Mouse (Mus musculus) kidney, adult 2 months (tissue): ENCODE data around the gene Gtpbp8. TPM values are rescaled to one million over a fixed set of nuclear protein-coding genes. Genes with fewer than 3 reads are reported as not detected.
A peak's percentile ranks its signal among the peaks of the same experiment; 100 is the strongest.

Source experiments
- DNase-seq: peaks from one replicate; pipeline ENCODE4 v3.0.0; 2021
- H3K27ac ChIP-seq: fragments of 200-500 bp; 2 replicates; pipeline ENCODE4 v1.5.1; 2012; ENCODE audit warnings: low read depth, low read length, control low read depth, inconsistent platforms; ENCODE audit not compliant: insufficient read depth
- H3K27me3 ChIP-seq: fragments of 200-500 bp; replicated peaks from 2 replicates; pipeline ENCODE4 v1.6.1; 2012; ENCODE audit warnings: mild to moderate bottlenecking, moderate library complexity, low read length, inconsistent platforms; ENCODE audit not compliant: control insufficient read depth, insufficient read depth
- H3K36me3 ChIP-seq: fragments of 200-500 bp; 2 replicates; pipeline ENCODE4 v1.6.1; 2012; ENCODE audit warnings: mild to moderate bottlenecking, moderate library complexity, low read length, inconsistent platforms; ENCODE audit not compliant: control insufficient read depth, insufficient read depth
- H3K4me1 ChIP-seq: fragments of 200-500 bp; 2 replicates; pipeline ENCODE4 v1.6.1; 2011; ENCODE audit warnings: low read length; ENCODE audit not compliant: control insufficient read depth, insufficient read depth
- H3K4me3 ChIP-seq: fragments of 200-500 bp; 2 replicates; pipeline ENCODE4 v1.5.1; 2011; ENCODE audit warnings: mild to moderate bottlenecking, low read depth, low read length, control low read depth; ENCODE audit not compliant: insufficient read depth
- CTCF ChIP-seq: fragments of 200-500 bp; conservative IDR thresholded peaks from 2 replicates; pipeline ENCODE4 v1.5.1; 2011; ENCODE audit warnings: low read depth, mild to moderate bottlenecking, control low read depth, low read length, moderate library complexity, mixed read lengths; ENCODE audit not compliant: insufficient read depth, insufficient read length
- POLR2A ChIP-seq: fragments of 200-500 bp; IDR thresholded peaks from one replicate; pipeline ENCODE4 v1.6.1; 2011; ENCODE audit warnings: low read depth, low read length, control low read depth
- WGBS: fragments of 180-500 bp; shearing (Covaris S2); methylation state at CpG from one replicate; pipeline ENCODE4 v1.1.7; 2018; 5-methylcytosine and 5-hydroxymethylcytosine counted together
- polyA plus RNA-seq: library from polyadenylated mRNA; depleted of rRNA; stranded (reverse); fragments of >200 nt; gene quantifications from 2 replicates; pipeline ENCODE4 v1.2.3, GENCODE M21; 2012

Gtpbp8 gene
- polyA plus RNA-seq, 1 experiment: 6.0 TPM

DNA sequence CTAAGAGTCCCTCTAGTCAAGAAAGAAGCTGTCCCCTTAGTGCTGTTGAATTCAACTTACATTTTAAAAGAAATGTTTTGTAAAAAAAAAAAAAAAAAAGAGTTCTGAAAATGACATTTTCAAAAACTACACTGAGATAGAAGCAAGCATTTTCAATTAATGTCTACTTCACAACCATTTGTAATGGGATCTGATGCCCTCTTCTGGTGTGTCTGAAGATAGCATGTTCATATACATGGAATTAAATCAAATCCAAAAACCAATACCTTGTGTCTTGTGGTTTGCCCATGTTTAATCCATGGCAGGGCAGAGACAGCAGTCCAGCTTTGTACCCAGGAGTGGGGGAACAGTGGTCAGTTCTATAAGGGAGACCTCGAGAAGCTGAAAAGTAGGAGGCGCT, 28.3 kb downstream of the Gtpbp8 start:
- Histone ChIP-seq H3K4me1 (no peaks in the 10 kb centered on the region; the same call in 1 of the 2 replicates), H3K27me3 (no peaks in the 10 kb centered on the region), H3K27ac (no peak overlapping the region), H3K4me3 (no peak overlapping the region), H3K36me3 (no peaks in the 10 kb centered on the region)
- 79% methylated on average over 2 of the region's 2 CpGs for WGBS
- DNase-seq: no peak
- TF ChIP-seq POLR2A (no peak), CTCF (0 out of 2 replicates have a peak, but pooled peaks have one; percentile 2)

DNA sequence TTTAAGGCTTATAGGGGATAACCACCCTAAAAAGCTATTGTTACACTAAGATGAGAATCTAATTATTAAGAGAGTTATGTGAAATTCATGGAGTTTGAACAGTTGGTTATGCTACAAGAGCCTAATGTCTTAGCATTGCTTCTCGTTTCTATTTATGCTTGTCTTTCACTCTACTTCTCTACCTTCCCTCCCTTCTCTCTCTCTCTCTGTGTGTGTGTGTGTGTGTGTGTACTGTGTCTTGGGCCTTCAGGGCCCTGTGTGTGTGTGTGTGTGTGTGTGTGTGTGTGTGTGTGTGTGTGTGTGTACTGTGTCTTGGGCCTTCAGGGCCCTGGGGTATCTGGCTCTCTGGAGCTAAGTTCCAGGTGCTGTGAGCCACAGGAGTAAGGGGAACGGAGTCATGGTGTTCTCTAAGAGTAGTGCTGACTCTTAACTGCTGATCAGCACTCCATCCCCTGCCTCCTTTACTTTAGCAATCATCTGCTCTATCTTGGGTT, 29.0 kb downstream of the Gtpbp8 start:
- DNase-seq: no peak
- no peaks in the 10 kb centered on the region for H3K27me3 ChIP-seq
- H3K27ac ChIP-seq: no peak overlapping the region
- no peak for TF ChIP-seq CTCF
- TF ChIP-seq POLR2A: no peak
- H3K4me1 ChIP-seq: no peaks in the 10 kb centered on the region; the same call in 1 of the 2 replicates
- H3K36me3 ChIP-seq: no peaks in the 10 kb centered on the region
- WGBS: 80% methylated on average over 2 of the region's 2 CpGs
- H3K4me3 ChIP-seq: no peak overlapping the region

DNA sequence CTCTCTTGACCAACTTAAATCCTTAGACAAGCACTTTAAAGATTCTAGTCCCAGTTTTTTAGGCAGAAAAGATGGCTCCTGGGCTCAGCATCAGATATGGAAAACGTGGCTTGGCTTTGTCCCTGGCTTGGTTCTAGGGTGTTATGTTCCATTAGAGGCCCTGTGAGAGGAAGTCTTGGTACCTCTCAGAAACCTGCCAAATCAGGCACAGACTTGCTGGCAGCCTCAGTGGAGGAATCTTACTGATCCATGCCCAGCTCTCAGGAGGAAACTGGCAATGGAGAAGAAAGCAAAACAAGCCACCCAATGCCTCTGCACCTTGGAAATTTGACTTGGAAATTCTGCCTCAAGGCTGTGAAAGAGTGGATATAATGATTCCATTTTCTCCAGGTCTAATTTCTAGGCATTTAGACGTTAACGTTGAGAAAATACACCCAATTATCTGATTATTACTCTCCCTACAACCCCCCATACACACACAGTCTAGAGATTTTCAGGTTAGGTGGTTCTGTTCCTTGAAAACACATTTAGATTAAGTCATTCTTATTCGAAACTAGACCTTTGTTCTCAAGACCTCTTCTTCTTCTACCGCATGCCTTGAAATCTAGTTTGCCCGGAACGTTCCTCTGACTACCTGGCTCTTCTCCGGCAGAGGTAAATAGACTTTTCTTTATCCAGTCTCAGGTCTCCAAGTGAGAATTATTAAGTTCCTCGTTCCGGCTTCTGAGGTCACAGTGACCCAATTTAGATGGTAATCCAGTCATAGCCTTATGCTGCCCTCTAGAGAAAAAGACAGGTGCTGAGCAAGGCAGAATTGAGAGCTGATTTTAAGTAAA, 29.6 kb downstream of the Gtpbp8 start:
- Histone ChIP-seq H3K27ac (peak overlapping the region; percentile 55; the same call in 1 of the 2 replicates), H3K4me3 (peak overlapping the region; percentile 19; the same call in 1 of the 2 replicates), H3K36me3 (no peaks in the 10 kb centered on the region), H3K4me1 (no peaks in the 10 kb centered on the region; the same call in 1 of the 2 replicates), H3K27me3 (no peaks in the 10 kb centered on the region)
- peak; percentile 74 for DNase-seq
- TF ChIP-seq POLR2A (no peak), CTCF (no peak)
- 17% methylated on average over 10 of the region's 10 CpGs for WGBS

DNA sequence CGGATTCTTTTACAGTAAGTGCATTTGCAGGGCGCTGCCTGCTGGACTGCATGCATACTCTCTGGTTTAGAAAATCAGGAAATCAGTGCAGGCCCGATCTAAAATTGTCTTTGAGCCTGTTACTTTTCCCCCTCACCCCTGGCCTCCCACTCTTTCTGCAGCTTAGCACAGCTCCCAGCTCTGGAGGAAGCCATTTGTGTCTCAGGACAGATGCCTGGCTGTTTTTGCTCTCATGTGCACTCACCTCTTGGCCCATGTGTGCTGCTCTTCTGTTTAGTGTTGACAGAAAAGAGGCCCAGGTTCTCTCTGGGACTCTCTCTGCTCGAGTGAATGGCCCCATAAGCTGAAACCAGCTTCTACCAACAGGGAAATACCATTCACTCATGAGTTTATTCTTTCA, 42.7 kb downstream of the Gtpbp8 start:
- H3K36me3 ChIP-seq: no peaks in the 10 kb centered on the region
- no peak overlapping the region for H3K4me3 ChIP-seq
- no peak overlapping the region for H3K27ac ChIP-seq
- no peaks in the 10 kb centered on the region for H3K4me1 ChIP-seq
- TF ChIP-seq POLR2A: no peak
- no peak for DNase-seq
- 43% methylated on average over 4 of the region's 4 CpGs for WGBS
- no peaks in the 10 kb centered on the region for H3K27me3 ChIP-seq

DNA sequence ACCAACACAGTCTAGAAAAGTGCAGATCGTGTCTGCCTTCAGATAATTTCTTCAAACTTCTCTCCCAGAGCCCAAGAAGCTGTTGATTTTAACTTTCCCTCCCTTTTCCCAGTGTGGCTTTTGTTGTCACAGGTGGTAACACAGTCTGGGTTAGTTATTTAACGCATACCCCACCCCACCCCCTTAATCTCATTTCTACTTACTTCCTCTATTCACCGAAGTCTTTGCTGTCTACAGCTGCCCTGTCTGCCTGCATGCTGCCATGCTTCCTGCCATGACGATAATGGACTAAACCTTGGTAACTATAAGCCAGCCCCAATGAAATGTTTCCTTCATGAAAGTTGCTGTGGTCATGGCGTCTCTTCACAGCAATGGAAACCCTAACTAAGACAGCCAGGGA, 43.9 kb downstream of the Gtpbp8 start:
- Histone ChIP-seq H3K4me1 (no peaks in the 10 kb centered on the region), H3K27me3 (no peaks in the 10 kb centered on the region), H3K27ac (no peak overlapping the region), H3K36me3 (no peaks in the 10 kb centered on the region), H3K4me3 (no peak overlapping the region)
- TF ChIP-seq POLR2A (no peak), CTCF (no peak)
- WGBS: 60% methylated on average over 5 of the region's 5 CpGs
- DNase-seq: no peak

DNA sequence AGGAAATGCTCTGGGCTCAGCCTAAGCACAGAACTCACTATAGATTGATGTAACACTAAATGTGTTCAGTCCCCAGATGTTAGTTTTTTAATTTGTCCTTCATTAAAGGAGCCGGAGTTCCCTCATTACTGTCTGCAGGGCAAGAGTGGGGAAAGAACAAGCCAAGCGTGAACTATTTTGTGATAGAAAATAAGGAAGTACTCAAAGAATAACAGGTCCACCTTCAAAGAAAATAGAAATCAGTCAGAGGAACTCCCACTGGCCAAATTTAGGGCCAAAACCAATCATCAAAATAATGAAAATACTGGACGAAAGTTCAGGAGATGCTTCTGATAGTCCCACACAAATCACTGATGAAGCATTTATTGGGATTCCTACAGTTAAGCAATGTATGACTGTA, 45.0 kb downstream of the Gtpbp8 start:
- Histone ChIP-seq H3K4me3 (no peak overlapping the region), H3K27me3 (no peaks in the 10 kb centered on the region), H3K36me3 (no peaks in the 10 kb centered on the region), H3K4me1 (no peaks in the 10 kb centered on the region), H3K27ac (no peak overlapping the region)
- DNase-seq: no peak
- WGBS: 83% methylated on average over 3 of the region's 3 CpGs
- TF ChIP-seq CTCF: no peak
- no peak for TF ChIP-seq POLR2A

DNA sequence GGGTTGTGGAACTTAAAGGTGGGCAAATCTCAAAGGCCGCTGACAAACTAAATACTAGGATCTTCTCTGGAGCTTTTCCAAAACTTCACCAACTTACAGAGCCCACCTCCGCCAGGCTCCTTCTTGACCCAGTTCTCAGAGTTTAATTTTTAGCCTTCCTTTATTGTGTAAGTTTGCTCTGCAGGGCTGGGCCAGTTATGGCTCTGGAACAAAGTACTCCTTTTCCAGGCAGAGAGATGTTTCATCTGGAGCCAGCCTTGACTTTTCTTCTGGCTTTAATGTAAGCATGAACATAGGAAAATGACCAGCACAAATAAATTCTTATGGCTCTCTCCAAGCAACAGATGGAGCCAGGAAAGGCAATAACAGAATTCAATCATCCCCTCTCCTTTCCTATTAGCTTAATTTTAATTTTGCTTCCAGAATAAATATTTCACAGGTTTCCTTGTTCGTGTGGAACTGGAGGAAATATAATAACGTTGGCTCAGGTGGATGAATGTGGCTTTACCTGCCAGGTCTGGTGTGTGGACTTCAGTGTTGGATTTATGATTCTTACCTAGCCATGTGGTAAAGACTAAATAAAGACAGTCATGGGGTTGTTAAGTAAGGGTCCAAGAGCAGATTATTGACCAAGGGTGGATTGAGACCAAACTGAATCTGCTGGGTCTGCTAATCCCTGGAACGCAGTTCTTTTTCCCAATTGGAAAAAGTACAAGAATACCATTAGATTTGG, 48.5 kb downstream of the Gtpbp8 start:
- WGBS: 72% methylated on average over 5 of the region's 5 CpGs
- no peak overlapping the region for H3K27ac ChIP-seq

More for the DNA sequence above, 48.5 kb downstream of the Gtpbp8 start:
- no peaks in the 10 kb centered on the region for H3K4me1 ChIP-seq
- H3K36me3 ChIP-seq: no peaks in the 10 kb centered on the region
- TF ChIP-seq CTCF (no peak), POLR2A (no peak)
- H3K4me3 ChIP-seq: no peak overlapping the region
- peak; percentile 19 for DNase-seq
- H3K27me3 ChIP-seq: no peaks in the 10 kb centered on the region
